Mouse (Mus musculus) midbrain, postnatal 0 days (tissue): ENCODE measurements around the gene Rock2. TPM values are rescaled to one million over a fixed set of nuclear protein-coding genes. Genes with fewer than 3 reads are reported as not detected.

Experiments used
- ATAC-seq: fragments of 200-750 bp; cut with Nextera tagmentation; 2 replicates; pipeline ENCODE4 v1.8.0; 2017; ENCODE audit warnings: moderate number of reproducible peaks, mild to moderate bottlenecking, moderate TSS enrichment, moderate library complexity; ENCODE audit not compliant: low FRiP score
- DNase-seq: peaks from one replicate; pipeline ENCODE4 v3.0.0-alpha.2; 2015; ENCODE audit warnings: low spot score
- H3K27ac ChIP-seq: fragments of 300-500 bp; sonication (generic); 2 replicates; pipeline ENCODE4 v1.5.1; 2014; ENCODE audit warnings: low read depth, mild to moderate bottlenecking, low read length, mixed read lengths
- H3K27me3 ChIP-seq: fragments of 300-500 bp; sonication (generic); 2 replicates; pipeline ENCODE4 v1.6.1; 2014; ENCODE audit warnings: low read length, control low read depth, mixed read lengths; ENCODE audit not compliant: insufficient read depth
- H3K36me3 ChIP-seq: fragments of 300-500 bp; sonication (generic); 2 replicates; pipeline ENCODE4 v1.6.1; 2014; ENCODE audit warnings: low read length, control low read depth, mixed read lengths; ENCODE audit not compliant: insufficient read depth
- H3K4me1 ChIP-seq: fragments of 300-500 bp; sonication (generic); 2 replicates; pipeline ENCODE4 v1.6.1; 2014; ENCODE audit warnings: mild to moderate bottlenecking, control low read depth, antibody characterized with exemption, low read length, mixed read lengths; ENCODE audit not compliant: insufficient read depth
- H3K4me2 ChIP-seq: fragments of 300-500 bp; sonication (generic); 2 replicates; pipeline ENCODE4 v1.6.1; 2014; ENCODE audit warnings: low read depth, mild to moderate bottlenecking, low read length, mixed read lengths; ENCODE audit not compliant: poor library complexity, severe bottlenecking
- H3K4me3 ChIP-seq: fragments of 300-500 bp; sonication (generic); 2 replicates; pipeline ENCODE4 v1.5.1; 2014; ENCODE audit warnings: low read depth, mild to moderate bottlenecking, low read length, moderate library complexity
- H3K9ac ChIP-seq: fragments of 300-500 bp; sonication (generic); replicated peaks from 2 replicates; pipeline ENCODE4 v1.6.1; 2014; ENCODE audit warnings: mild to moderate bottlenecking, low read length, moderate library complexity, mixed read lengths; ENCODE audit not compliant: poor library complexity, severe bottlenecking
- H3K9me3 ChIP-seq: fragments of 300-500 bp; sonication (generic); 2 replicates; pipeline ENCODE4 v1.6.1; 2016; ENCODE audit warnings: low read length, control low read depth
- CTCF ChIP-seq: IDR thresholded peaks from 2 replicates; pipeline ENCODE4 v1.5.1; 2016; ENCODE audit warnings: antibody characterized with exemption, mild to moderate bottlenecking
- WGBS: fragments of 180-500 bp; shearing (Covaris S2); extraction: QIAGEN DNeasy Blood & Tissue Kit; methylation state at CpG from one replicate; pipeline ENCODE4 v1.1.7; 2014; 5-methylcytosine and 5-hydroxymethylcytosine counted together
- polyA plus RNA-seq: library from polyadenylated mRNA; unstranded; fragments of >200 nt; fragmentation: Nextera tagmentation; extraction: Ambion mirVana; gene quantifications from 2 replicates; pipeline ENCODE4 v1.2.1, GENCODE M21; 2015
- total RNA-seq: library from RNA; depleted of rRNA; stranded (reverse); fragments of >200 nt; gene quantifications from 2 replicates; pipeline ENCODE4 v1.2.3, GENCODE M21; 2014

Rock2 gene
- total and polyA plus RNA-seq, 2 experiments from 2014 or later: 12.7 to 27.3 TPM

DNA sequence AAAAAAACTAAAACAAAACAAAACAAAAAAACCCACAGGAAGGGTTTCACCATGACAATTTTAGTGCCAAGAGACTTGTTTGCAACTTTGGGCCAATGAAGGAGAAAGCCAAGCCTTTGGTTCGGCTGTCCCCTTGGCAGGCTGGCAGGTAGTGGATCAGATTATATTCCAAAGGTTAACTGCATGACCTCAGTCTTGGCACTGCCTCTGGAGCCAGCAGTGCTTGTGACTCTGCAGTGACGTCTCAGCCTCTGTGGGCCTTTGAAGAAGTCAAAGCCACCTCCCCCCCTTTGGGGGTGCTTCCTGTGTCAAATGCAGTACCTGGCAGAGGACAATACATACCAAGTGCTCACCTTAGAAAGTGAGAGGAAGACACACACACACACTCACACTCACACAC is 20.6 kb upstream of the Rock2 start:
- no peak overlapping the region for H3K9ac ChIP-seq
- DNase-seq: no peak
- no peak for ATAC-seq
- no peak overlapping the region for H3K4me2 ChIP-seq
- H3K27me3 ChIP-seq: no peaks in the 10 kb centered on the region
- H3K27ac ChIP-seq: no peak overlapping the region
- H3K36me3 ChIP-seq: no peaks in the 10 kb centered on the region
- 63% methylated on average over 2 of the region's 2 CpGs for WGBS
- no peak overlapping the region for H3K4me3 ChIP-seq
- H3K9me3 ChIP-seq: no peaks in the 10 kb centered on the region
- TF ChIP-seq CTCF: no peak
- no peaks in the 10 kb centered on the region for H3K4me1 ChIP-seq

- Histone ChIP-seq H3K9ac (no peak overlapping the region), H3K4me3 (no peak overlapping the region), H3K27ac (no peak overlapping the region), H3K36me3 (no peaks in the 10 kb centered on the region), H3K27me3 (no peaks in the 10 kb centered on the region), H3K4me1 (no peaks in the 10 kb centered on the region), H3K4me2 (no peak overlapping the region), H3K9me3 (no peaks in the 10 kb centered on the region)
- no peak for TF ChIP-seq CTCF
- ATAC-seq: no peak
- 69% methylated on average over 4 of the region's 4 CpGs for WGBS
- DNase-seq: no peak
Observed at GRCm38 (mm10) chr12:16875269-16875668, 19.4 kb upstream of the Rock2 start.

DNA sequence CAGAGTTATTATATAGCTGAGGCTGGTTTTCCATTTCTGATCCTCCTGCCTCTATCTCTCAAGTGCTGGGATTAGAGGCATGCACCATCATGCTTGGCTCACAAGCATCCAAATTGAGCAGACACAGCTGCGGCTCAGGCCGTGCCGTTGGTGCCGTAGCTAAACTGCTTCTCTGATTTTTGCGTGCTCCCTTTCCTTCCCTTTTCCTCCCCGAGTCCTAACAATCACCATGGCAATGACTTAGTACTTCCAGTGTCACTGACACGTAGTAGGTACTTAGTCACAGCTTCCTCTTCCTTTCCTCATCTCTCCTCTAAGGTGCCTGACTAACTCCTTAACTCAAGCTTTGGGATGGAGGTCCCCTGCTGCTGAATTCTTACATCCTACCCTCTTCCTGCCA is 19.0 kb upstream of the Rock2 start:
- no peak for ATAC-seq

GRCm38 (mm10) chr12:16876667-16877066 is 18.0 kb upstream of the Rock2 start:
- ATAC-seq (no peak), DNase-seq (no peak)
- Histone ChIP-seq H3K27me3 (no peaks in the 10 kb centered on the region), H3K9me3 (no peaks in the 10 kb centered on the region), H3K4me2 (no peak overlapping the region), H3K36me3 (no peaks in the 10 kb centered on the region), H3K4me3 (no peak overlapping the region), H3K9ac (no peak overlapping the region), H3K4me1 (no peaks in the 10 kb centered on the region), H3K27ac (no peak overlapping the region)
- WGBS: 43% methylated on average over 3 of the region's 3 CpGs
- TF ChIP-seq CTCF: no peak

More for the DNA sequence above, 19.0 kb upstream of the Rock2 start:
- Histone ChIP-seq H3K9ac (no peak overlapping the region), H3K36me3 (no peaks in the 10 kb centered on the region), H3K4me2 (no peak overlapping the region), H3K27ac (no peak overlapping the region), H3K9me3 (no peaks in the 10 kb centered on the region), H3K4me3 (no peak overlapping the region), H3K27me3 (no peaks in the 10 kb centered on the region), H3K4me1 (no peaks in the 10 kb centered on the region)
- TF ChIP-seq CTCF: no peak
- 63% methylated on average over 7 of the region's 7 CpGs for WGBS
- DNase-seq: no peak

DNA sequence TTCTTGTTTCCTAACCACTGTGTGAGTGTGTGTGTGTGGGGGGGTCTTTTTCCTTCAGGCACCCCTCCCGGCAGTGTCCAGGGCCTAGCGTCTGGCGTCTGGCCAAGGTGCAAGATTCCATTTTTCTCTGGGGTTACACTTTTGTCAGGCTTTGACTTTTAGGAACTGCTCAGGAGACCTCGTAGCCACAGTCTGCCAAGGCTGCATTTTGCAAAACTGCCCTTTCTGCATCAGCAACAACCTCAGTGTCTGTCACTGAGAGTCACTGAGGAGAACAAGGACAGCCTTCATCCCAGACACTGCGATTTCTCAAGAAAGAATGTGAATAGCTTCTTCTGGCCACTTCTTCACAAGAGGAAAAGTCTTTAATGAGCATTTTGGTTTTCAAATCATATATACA is 17.6 kb upstream of the Rock2 start:
- no peak overlapping the region for H3K9ac ChIP-seq
- 52% methylated on average over 5 of the region's 5 CpGs for WGBS
- DNase-seq: no peak
- no peaks in the 10 kb centered on the region for H3K27me3 ChIP-seq
- no peak for TF ChIP-seq CTCF
- no peaks in the 10 kb centered on the region for H3K4me1 ChIP-seq
- H3K9me3 ChIP-seq: no peaks in the 10 kb centered on the region
- H3K4me3 ChIP-seq: no peak overlapping the region
- no peaks in the 10 kb centered on the region for H3K36me3 ChIP-seq
- no peak overlapping the region for H3K4me2 ChIP-seq
- ATAC-seq: no peak
- no peak overlapping the region for H3K27ac ChIP-seq

DNA sequence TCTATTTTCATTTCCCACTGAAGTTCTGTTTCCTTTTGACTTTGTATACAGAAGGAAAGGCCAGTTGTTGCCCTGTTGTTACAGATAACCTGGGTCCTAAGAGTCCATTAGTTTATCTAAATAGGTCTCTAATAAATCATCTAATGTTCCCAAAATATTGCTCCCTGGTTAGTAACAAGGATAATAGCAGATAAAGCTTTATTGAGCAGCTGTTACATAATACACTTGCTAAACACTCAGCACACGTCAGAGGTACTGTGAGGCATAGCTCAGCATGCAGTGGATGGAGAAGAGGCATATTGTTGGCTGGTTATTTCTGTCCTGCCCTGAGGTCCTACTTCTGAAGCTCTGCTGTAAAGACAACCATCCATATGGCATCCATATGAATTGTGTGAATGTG is 17.0 kb upstream of the Rock2 start:
- Histone ChIP-seq H3K4me3 (no peak overlapping the region), H3K27me3 (no peaks in the 10 kb centered on the region), H3K4me1 (no peaks in the 10 kb centered on the region), H3K27ac (no peak overlapping the region), H3K9me3 (no peaks in the 10 kb centered on the region), H3K36me3 (no peaks in the 10 kb centered on the region), H3K4me2 (no peak overlapping the region), H3K9ac (no peak overlapping the region)
- no peak for ATAC-seq
- DNase-seq: no peak
- no peak for TF ChIP-seq CTCF
- 39% methylated on average over 1 of the region's 1 CpGs for WGBS
